Mouse (Mus musculus) forebrain, embryonic 13.5 days (tissue): Measurements from ENCODE around the gene Asgr2. TPM values are rescaled to one million over a fixed set of nuclear protein-coding genes. Genes with fewer than 3 reads are reported as not detected.
A peak's percentile ranks its signal among the peaks of the same experiment; 100 is the strongest.

ENCODE experiments used
- ATAC-seq: fragments of 200-750 bp; cut with Nextera tagmentation; 2 replicates; pipeline ENCODE4 v1.8.0; 2017
- H3K27ac ChIP-seq: fragments of 300-500 bp; sonication (generic); 2 replicates; pipeline ENCODE4 v1.5.1; 2015; ENCODE audit warnings: inconsistent platforms, mild to moderate bottlenecking, moderate library complexity
- H3K27me3 ChIP-seq: fragments of 300-500 bp; sonication (generic); 2 replicates; pipeline ENCODE4 v1.6.1; 2015; ENCODE audit warnings: mild to moderate bottlenecking, inconsistent platforms
- H3K36me3 ChIP-seq: fragments of 300-500 bp; sonication (generic); 2 replicates; pipeline ENCODE4 v1.6.1; 2015; ENCODE audit warnings: mild to moderate bottlenecking, inconsistent platforms; ENCODE audit not compliant: poor library complexity, severe bottlenecking
- H3K4me1 ChIP-seq: fragments of 300-500 bp; sonication (generic); 2 replicates; pipeline ENCODE4 v1.6.1; 2015; ENCODE audit warnings: inconsistent platforms
- H3K4me2 ChIP-seq: fragments of 300-500 bp; sonication (generic); 2 replicates; pipeline ENCODE4 v1.6.1; 2015; ENCODE audit warnings: inconsistent platforms, mild to moderate bottlenecking, moderate library complexity
- H3K4me3 ChIP-seq: fragments of 300-500 bp; sonication (generic); 2 replicates; pipeline ENCODE4 v1.5.1; 2015; ENCODE audit warnings: mild to moderate bottlenecking, inconsistent platforms
- H3K9ac ChIP-seq: fragments of 300-500 bp; sonication (generic); 2 replicates; pipeline ENCODE4 v1.6.1; 2015; ENCODE audit warnings: mild to moderate bottlenecking, inconsistent platforms
- H3K9me3 ChIP-seq: fragments of 300-500 bp; sonication (generic); replicated peaks from 2 replicates; pipeline ENCODE4 v1.6.1; 2016; ENCODE audit warnings: inconsistent platforms
- WGBS: fragments of 180-500 bp; shearing (Covaris S2); methylation state at CpG from one replicate; pipeline ENCODE4 v1.1.7; 2015; 5-methylcytosine and 5-hydroxymethylcytosine counted together
- polyA plus RNA-seq: library from polyadenylated mRNA; unstranded; fragments of >200 nt; fragmentation: Nextera tagmentation; extraction: Ambion mirVana; gene quantifications from 2 replicates; pipeline ENCODE4 v1.2.1, GENCODE M21; 2015

Gene Asgr2
- polyA plus RNA-seq = not detected in 2 replicates

DNA sequence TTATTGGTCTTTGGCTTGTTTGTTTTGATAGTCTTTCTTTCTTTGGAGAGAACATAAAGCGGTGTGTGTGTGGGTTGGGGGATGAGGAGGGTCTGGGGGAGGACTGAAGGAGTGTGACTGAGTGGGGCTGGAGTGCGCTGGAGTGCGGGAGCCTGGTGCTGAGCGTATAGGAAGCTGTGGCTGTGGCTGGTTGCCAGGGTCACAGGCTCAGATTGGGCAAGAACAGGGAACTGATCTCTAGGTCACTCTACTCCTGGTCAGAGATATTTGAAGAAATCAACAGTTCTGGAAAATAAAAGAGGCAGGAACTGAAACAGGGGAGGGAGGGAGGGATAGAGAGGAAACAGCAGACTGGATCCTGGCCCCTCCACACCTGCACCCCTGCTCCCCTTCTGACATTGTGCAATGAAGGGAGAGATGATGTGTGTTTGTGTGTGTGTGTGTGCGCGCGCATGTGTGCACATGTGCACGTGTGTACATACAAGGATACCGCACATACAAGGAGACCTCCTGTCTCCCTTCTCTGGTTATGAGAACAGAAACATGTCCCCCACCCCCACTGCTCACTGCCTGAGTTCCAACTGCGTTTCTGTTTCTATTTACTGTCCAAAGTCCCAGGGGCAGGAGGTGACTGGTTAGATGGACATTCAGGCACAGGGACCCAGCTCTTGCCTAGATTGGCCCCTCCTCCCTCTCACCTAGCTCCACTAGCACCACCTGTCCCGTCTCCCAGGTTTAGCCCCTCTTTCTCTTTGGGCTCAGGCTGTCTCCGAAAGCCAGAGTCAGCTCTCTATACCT lies at the start of gene Asgr2:
Asgr2 (plus strand) TSS at position 659 of the 798 bp plus-strand sequence.
- Histone ChIP-seq H3K4me1 (no peaks in the 10 kb centered on the region), H3K27ac (no peak within 1 kb of the TSS), H3K9me3 (no peaks in the 10 kb centered on the region), H3K4me2 (no peak within 1 kb of the TSS), H3K36me3 (no peaks in the 10 kb centered on the region), H3K4me3 (no peak within 1 kb of the TSS), H3K9ac (no peak within 1 kb of the TSS), H3K27me3 (no peaks in the 10 kb centered on the region)
- ATAC-seq = no peak
- WGBS = 81% methylated on average over 12 of the region's 12 CpGs

DNA sequence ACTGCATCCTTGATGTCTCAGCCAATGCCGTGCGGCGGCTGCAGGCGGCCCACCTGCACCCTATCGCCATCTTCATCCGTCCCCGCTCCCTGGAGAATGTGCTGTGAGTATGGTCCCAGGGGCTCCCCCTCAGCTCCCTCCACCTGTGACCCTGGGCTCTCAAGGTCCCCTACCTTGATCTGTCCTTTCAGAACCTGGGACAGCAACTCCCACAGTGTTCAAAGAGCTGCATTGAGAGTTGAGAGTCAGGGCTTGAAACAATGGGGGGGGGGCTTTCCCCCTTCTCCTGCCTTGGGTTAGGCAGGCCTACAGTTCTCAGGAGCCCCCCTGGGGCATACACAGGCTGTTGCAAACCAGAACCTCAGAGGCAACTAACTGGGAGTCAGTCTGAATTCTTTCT lies 48.8 kb upstream of the Asgr2 start:
- Histone ChIP-seq H3K4me1 (0 out of 2 replicates have a peak, but pooled peaks cover 6% of the 10 kb centered on the region), H3K36me3 (peaks cover 67% of the 10 kb centered on the region), H3K27me3 (no peaks in the 10 kb centered on the region), H3K9me3 (no peaks in the 10 kb centered on the region), H3K9ac (no peak overlapping the region), H3K4me2 (no peak overlapping the region), H3K4me3 (no peak overlapping the region), H3K27ac (no peak overlapping the region)
- 87% methylated on average over 7 of the region's 7 CpGs for WGBS
- no peak for ATAC-seq

DNA sequence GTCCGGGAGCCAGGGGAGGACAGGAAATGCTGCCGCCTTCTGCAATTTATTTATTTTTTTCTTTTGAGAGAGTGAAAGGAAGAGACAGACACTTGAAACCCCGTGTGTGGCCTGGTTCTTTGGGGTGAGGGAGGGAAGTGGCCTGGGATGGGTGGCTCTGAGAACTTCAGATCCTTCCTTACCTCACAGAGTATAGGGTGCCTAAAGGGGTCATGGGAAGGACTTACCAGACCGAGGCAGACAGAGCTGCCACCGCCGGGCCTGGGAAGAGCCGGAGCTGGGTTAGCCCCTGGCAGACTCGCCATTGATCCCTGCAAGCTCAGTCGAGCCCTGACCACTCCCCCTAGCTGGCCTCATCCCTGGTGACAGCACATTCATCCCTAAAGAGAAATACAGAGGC lies 47.0 kb upstream of the Asgr2 start:
- no peak for ATAC-seq
- Histone ChIP-seq H3K4me1 (0 out of 2 replicates have a peak, but pooled peaks cover 6% of the 10 kb centered on the region), H3K4me3 (no peak overlapping the region), H3K27me3 (no peaks in the 10 kb centered on the region), H3K4me2 (no peak overlapping the region), H3K27ac (no peak overlapping the region), H3K9ac (no peak overlapping the region), H3K9me3 (no peaks in the 10 kb centered on the region), H3K36me3 (peaks cover 51% of the 10 kb centered on the region)
- WGBS = 37% methylated on average over 9 of the region's 9 CpGs

DNA sequence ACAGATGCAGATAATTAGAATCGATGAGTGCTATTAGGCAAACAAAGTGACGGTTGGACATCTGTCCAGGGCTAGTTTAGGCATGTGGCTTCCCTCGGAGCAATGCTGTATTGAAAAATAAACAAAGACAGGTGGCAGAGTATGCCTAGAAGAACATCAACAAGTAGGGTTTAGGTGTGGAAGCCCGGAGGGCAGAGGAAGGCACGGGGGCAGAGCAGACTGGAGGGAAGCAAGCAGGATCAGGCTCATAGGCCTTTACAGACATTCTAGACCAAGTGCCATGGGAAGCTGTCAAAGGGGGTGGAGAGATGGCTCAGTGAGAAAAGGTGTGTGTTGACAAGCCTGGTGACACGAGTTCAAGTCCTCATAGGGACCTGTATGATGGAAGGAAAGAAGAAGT lies 43.1 kb upstream of the Asgr2 start:
- Histone ChIP-seq H3K9ac (no peak overlapping the region), H3K27ac (no peak overlapping the region), H3K4me1 (no peaks in the 10 kb centered on the region), H3K4me2 (no peak overlapping the region), H3K9me3 (no peaks in the 10 kb centered on the region), H3K4me3 (no peak overlapping the region), H3K36me3 (peaks cover 12% of the 10 kb centered on the region), H3K27me3 (no peaks in the 10 kb centered on the region)
- WGBS = 69% methylated on average over 6 of the region's 6 CpGs
- no peak for ATAC-seq

DNA sequence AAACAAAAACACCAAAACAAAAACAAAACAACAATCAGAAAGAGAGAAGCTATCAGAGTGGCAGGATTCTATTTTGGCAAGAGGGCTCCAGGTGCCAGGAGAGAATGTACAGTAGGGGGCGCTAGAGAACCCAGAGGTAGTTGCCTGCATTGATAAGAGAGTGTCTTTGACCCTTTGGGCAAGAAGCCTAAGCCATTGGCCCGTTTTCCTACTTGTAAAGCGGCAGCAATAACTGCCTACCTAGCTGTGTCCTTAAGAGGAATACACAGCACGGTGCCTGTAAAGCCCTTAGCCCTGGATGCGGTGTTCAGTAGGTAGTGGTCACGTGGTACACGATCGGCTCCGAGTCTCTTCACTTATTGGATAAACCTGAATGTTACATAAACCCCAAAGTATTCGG lies 42.6 kb upstream of the Asgr2 start:
- Histone ChIP-seq H3K9me3 (no peaks in the 10 kb centered on the region), H3K4me1 (no peaks in the 10 kb centered on the region), H3K36me3 (peaks cover 7% of the 10 kb centered on the region), H3K27ac (no peak overlapping the region), H3K9ac (no peak overlapping the region), H3K4me3 (no peak overlapping the region), H3K27me3 (no peaks in the 10 kb centered on the region), H3K4me2 (no peak overlapping the region)
- 60% methylated on average over 10 of the region's 10 CpGs for WGBS
- ATAC-seq = no peak

DNA sequence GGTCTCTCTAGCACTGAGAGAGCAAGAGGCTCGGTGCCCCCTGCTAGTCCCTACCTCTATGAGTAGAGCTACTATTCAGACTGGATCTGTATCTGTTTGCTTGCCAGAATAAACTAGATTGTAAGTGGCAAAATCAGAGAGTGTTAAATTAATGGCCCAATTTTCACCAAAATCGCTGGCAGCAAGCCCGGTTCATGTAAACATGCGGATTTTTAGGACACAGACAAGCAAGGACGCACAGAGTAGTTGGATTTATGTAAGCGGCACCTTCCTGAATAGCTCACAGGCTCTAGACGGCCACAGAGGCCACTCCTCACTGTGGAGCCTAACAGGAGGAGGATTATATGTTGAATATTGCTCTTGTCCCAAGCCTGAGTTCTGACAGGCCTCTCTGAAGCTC lies 39.3 kb upstream of the Asgr2 start:
- Histone ChIP-seq H3K9me3 (no peaks in the 10 kb centered on the region), H3K27me3 (no peaks in the 10 kb centered on the region), H3K4me2 (no peak overlapping the region), H3K27ac (no peak overlapping the region), H3K9ac (no peak overlapping the region), H3K4me1 (peaks cover 5% of the 10 kb centered on the region; the same call in 1 of the 2 replicates), H3K36me3 (no peaks in the 10 kb centered on the region), H3K4me3 (no peak overlapping the region)
- no peak for ATAC-seq
- WGBS = 62% methylated on average over 7 of the region's 7 CpGs

DNA sequence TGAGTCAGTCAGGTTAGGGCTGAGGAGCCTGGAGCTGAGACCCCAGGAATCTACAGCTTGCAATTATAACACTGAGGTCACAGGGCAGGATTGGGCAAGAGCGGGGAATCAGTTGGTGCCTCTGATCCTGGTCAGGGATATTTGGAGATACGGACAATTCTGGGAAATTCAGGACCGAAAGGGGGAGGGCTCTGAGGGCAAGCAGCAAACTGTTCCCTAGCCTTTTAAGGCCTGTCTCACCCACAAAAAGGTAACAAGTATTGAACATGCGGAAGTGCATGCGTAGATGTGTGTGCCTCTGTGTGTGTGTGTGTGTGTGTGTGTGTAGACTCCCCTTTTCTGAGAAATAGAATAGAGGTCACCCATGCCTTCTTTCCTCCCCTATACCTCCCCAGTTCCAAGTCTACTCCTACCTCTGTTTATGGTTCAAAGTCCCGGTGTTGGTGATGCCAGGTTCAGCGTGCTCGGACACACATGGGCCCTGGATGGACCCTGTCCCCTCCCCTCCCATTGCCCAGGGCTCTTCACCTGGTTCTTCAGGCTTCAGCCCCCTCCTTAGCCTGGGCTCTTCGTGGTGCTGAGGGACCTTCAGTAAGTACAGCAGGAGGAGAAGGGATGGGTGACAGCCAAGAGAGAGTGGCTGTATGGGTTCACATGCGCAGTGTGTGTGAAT lies 38.4 kb upstream of the Asgr2 start, which contains the start of gene Asgr1:
Asgr1 (plus strand) TSS at position 188 of the 673 bp plus-strand sequence.
- Histone ChIP-seq H3K4me2 (no peak within 1 kb of the TSS), H3K4me1 (peaks cover 5% of the 10 kb centered on the region; the same call in 1 of the 2 replicates), H3K36me3 (no peaks in the 10 kb centered on the region), H3K4me3 (no peak within 1 kb of the TSS), H3K9ac (no peak within 1 kb of the TSS), H3K27me3 (no peaks in the 10 kb centered on the region), H3K27ac (no peak within 1 kb of the TSS), H3K9me3 (no peaks in the 10 kb centered on the region)
- 86% methylated on average over 10 of the region's 10 CpGs for WGBS
- ATAC-seq = no peak

DNA sequence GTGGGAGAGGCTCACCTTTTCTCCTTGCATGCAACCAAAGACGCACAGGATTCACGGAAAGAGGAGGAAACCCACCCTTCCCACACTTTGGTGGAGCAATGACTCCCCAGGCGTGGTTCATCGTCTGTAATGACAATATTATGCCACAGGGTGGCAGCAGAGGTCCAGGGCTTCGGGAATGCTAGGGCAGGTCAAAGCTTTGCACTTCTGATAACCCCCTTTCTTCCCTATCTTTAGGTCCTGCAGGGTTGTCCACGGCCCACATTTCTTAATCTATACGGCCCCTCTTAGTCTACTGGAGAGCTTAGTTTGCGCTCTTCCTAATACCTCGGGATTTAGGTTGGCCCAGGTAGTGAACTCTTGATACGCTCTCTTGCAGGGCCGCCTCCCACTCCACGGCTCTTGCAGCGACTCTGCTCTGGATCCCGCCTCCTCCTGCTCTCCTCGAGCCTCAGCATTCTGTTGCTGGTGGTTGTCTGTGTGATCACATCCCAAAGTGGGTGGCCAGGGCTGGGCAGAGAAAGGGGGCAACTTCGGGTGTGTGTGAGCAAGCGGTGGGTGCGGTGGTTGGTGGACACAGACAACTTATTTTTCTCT lies 36.7 kb upstream of the Asgr2 start:
- no peaks in the 10 kb centered on the region for H3K36me3 ChIP-seq
- WGBS = 28% methylated on average over 18 of the region's 18 CpGs
- ATAC-seq = peak; percentile 48; the same call in 1 of the 2 replicates
- H3K4me1 ChIP-seq = peaks cover 5% of the 10 kb centered on the region; the same call in 1 of the 2 replicates
- no peak overlapping the region for H3K4me3 ChIP-seq
- no peaks in the 10 kb centered on the region for H3K27me3 ChIP-seq
- peak overlapping the region; percentile 27; the same call in 1 of the 2 replicates for H3K4me2 ChIP-seq
- no peaks in the 10 kb centered on the region for H3K9me3 ChIP-seq
- H3K9ac ChIP-seq = no peak overlapping the region
- no peak overlapping the region for H3K27ac ChIP-seq

DNA sequence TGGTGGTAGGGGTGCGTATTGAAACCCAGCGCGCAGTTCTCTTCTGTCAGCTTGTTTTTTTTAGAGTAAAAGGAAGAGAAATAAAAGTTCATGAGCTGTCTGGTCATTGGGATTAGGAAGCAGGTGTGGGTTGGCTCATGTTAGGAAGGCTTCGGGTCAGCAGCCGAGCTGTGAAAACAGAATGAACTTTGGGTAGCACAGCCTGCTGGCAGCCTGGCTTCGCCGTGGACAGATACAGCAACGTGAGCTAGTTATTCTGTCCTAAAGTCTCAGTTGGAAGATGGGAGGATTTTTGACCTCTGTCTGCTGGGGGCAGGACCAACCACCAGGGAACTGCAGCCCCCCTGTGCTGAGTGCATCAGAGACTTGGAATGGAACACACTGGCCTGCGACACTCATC lies 34.6 kb upstream of the Asgr2 start:
- H3K4me3 ChIP-seq = no peak overlapping the region
- H3K9ac ChIP-seq = no peak overlapping the region
- peaks cover 5% of the 10 kb centered on the region; the same call in 1 of the 2 replicates for H3K4me1 ChIP-seq
- no peak for ATAC-seq
- H3K27me3 ChIP-seq = no peaks in the 10 kb centered on the region
- no peak overlapping the region for H3K4me2 ChIP-seq
- no peaks in the 10 kb centered on the region for H3K9me3 ChIP-seq
- WGBS = 85% methylated on average over 9 of the region's 9 CpGs
- H3K36me3 ChIP-seq = no peaks in the 10 kb centered on the region
- no peak overlapping the region for H3K27ac ChIP-seq

DNA sequence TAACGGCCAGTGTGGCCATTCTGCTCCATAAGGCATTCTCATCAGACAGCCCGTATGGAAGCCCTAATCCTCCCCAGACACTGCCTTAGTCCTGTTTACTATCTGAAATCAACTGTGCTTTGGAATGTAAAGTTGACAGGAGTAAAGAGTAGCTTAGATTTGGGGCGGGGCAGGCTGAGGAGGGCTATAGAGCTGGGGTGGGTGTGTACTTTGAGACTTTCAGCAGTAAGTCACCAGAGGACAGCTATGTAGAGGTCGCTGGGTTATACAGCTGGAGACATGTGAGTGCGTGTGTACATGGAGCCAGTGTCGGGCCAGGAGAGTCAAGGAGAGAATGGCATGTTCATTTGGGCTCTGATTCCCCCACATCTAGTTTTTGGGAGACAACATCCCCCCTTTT lies 32.5 kb upstream of the Asgr2 start:
- 74% methylated on average over 6 of the region's 6 CpGs for WGBS

DNA sequence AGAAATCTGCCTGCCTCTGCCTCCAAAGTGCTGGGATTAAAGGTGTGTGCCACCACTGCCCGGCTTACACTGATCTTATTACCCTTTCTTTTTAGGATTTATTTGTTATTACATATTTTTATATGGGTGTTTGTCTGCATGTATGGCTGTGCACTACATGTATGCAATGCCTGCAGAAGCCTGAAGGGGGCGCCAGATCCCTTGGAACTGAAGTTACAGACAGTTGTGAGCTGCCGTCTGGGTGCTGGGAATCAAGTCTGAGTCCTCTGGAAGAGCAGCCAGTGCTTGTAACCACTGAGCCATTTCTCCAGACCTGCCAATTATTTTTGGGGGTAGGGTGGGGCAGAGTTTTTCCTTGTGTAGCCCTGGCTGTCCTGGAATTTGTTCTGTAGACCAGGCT lies 29.4 kb upstream of the Asgr2 start:
- ATAC-seq = no peak
- Histone ChIP-seq H3K9me3 (no peaks in the 10 kb centered on the region), H3K9ac (no peak overlapping the region), H3K36me3 (no peaks in the 10 kb centered on the region), H3K4me2 (no peak overlapping the region), H3K27me3 (no peaks in the 10 kb centered on the region), H3K4me3 (no peak overlapping the region), H3K4me1 (no peaks in the 10 kb centered on the region), H3K27ac (no peak overlapping the region)
- WGBS = 72% methylated on average over 3 of the region's 3 CpGs

More for the DNA sequence above, 32.5 kb upstream of the Asgr2 start:
- H3K9me3 ChIP-seq = no peaks in the 10 kb centered on the region
- H3K9ac ChIP-seq = no peak overlapping the region
- no peaks in the 10 kb centered on the region for H3K36me3 ChIP-seq
- H3K27ac ChIP-seq = no peak overlapping the region
- no peaks in the 10 kb centered on the region for H3K27me3 ChIP-seq
- ATAC-seq = no peak
- no peak overlapping the region for H3K4me3 ChIP-seq
- no peak overlapping the region for H3K4me2 ChIP-seq
- peaks cover 5% of the 10 kb centered on the region; the same call in 1 of the 2 replicates for H3K4me1 ChIP-seq

DNA sequence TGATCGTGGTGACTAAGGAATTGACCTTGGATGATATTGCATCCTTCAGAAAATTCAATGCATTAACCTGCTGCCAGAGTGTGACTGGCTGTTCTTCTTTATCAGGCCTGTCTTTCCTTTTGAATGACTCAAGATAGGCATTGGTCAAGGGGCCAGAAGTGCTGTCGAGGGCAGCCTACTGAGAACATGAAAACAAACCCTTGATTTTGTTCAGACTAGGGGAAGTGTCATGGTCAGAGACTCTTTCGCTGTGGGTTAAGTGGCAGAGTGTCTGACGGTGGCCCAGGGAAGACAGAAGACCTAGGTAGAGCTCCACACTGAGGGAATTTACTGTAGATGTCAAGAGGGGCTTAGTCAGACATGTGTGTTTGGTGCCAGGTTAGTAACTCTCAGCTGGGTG lies 25.7 kb upstream of the Asgr2 start:
- ATAC-seq = no peak
- Histone ChIP-seq H3K4me2 (no peak overlapping the region), H3K36me3 (no peaks in the 10 kb centered on the region), H3K27me3 (no peaks in the 10 kb centered on the region), H3K9ac (no peak overlapping the region), H3K4me3 (no peak overlapping the region), H3K27ac (no peak overlapping the region), H3K9me3 (no peaks in the 10 kb centered on the region), H3K4me1 (no peaks in the 10 kb centered on the region)
- WGBS = 81% methylated on average over 4 of the region's 4 CpGs
